Mouse (Mus musculus) frontal cortex, postnatal 25 days (tissue): Measurements from ENCODE around the gene Cntnap1.
"Not testable (repeated sequence)": the region's sequence is repeated elsewhere in the genome, so short reads cannot be mapped to it uniquely, and the experiment has no call there.

ENCODE experiments used
- DNase-seq, 2 experiments: peaks; one replicate each; pipeline ENCODE4 v3.0.0; 2022; ENCODE audit warnings: low spot score in 2 of 2

Cntnap1 gene

GRCm38 (mm10) chr11:101170354-101170810 is at the start of gene Cntnap1:
Gene Cntnap1, plus strand, starts transcription at chr11:101170523.
- no peak for DNase-seq

GRCm38 (mm10) chr11:101120545-101121188 is 49.7 kb upstream of the Cntnap1 start:
- no peak for DNase-seq

DNA sequence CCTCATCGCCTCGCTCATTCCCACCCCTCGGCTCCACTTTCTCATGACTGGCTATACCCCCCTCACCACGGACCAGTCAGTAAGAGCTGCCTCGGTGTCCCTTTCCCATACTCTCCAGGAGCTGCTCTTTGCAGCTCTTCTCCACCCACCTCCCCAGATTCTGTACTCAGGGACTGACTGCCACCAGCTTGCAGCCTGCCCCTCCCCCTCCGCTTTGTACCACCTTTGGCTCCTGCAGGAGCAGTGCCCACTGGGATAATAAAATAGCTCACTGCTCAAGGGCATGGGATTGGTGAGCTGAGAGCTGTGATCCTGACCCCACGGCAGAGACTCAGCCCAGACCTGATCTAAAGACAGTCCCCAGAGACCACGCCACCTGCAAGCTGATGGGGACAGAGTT is 45.8 kb upstream of the Cntnap1 start:
- DNase-seq: not testable (repeated sequence)

- DNase-seq: not testable (repeated sequence)
Observed at GRCm38 (mm10) chr11:101125008-101125407, 45.3 kb upstream of the Cntnap1 start.

DNA sequence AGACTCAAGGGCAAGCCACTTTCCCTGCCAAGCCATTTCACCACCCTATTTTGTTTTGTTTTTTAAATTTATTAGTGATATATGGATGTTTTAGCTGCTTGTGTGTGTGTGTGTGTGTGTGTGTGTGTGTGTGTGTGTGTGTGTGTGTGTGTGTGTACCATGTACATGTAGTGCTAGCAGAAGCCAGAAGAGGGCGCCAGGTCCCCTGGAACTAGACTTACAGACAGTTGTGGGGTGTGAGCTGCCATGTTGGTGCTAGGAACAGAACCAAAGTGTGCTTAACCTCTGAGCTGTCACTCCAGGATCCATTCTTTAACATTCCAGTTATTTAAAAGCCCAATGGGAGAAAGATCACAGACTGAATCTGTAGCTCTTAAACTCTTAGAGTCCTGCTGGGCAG is 43.2 kb upstream of the Cntnap1 start:
- DNase-seq: no peak

DNA sequence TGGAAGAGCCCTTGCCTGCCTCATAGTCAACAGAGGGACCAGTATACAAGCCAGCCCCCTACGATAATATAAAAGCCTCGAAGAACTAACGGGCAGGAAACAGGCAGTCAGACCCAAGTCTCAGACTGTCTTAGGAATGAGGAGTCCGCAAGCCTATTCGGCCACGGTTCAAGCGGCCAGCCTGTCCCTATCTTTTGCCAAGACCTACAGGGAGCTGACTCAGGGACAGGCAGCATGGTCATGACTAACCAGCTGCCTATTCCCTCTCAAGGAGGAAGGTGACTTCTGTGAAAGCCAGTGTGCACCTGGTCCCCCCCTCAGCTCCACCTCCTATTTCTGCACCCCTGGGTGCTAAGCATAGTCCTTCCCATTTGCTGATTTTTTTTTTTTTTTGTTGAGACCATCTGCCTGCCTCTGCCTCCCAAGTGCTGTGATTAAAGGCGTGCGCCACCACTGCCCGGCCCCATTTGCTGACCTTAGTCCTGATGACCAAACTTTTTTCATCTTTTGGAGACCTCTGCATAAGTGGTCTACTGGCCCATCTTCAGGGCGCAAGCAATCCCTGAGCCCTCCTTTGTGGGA is 41.2 kb upstream of the Cntnap1 start:
- no peak for DNase-seq

DNA sequence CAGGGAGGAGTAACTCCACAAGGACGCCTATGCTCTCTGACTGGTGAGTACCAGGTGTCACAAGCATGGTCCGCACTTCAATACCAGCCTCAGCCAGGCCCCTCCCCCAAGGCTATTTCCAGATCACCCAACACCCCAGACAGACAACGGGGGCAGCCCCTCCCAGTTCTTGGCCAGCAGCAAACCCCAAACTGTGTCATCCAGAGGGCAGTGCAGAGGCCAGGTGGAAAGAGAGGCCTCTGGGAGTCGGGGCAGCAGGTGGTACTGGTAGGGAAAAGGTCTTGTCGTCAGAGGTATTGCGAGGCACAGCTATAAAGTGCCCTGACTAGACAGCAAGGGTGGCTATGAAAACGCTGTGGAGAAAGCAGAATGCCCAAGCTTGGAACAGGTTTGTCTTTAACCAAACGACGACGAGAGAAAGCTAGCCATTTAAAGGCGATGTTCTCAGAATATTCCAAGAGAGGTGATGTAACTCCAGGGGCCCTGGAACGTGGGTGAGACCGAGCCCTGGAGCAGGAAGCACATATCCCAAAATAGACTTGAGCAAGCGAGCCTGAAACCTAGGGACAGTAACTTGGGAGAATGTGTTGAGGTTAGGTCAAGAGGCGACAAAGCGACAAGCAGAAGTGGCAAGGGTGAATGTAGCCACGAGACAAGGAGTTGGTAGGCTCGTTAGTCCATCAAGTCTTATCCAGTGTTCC is 40.1 kb upstream of the Cntnap1 start:
- DNase-seq: no peak

DNA sequence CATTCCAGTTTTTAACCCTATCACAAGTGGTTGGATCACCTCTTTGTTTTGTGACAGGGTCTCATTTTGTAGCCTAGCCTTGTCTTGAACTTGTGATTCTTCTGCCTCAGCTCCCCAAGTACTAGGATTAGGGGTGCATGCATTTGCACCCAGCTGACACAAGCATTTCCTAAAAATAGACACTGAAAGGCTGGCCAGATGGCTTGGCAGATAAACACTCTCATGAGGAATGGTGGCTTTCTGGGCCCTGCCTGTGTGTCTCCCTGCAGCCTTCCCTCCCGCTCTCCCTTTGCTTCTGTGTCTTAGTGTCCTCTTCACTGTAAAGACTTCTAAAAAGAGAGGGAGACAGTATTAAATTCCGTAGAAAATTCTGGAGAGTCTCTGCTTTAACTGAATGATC is 39.1 kb upstream of the Cntnap1 start:
- DNase-seq: no peak

- no peak for DNase-seq
Observed at GRCm38 (mm10) chr11:101131701-101132100, 38.6 kb upstream of the Cntnap1 start.

GRCm38 (mm10) chr11:101133037-101133436 is 37.3 kb upstream of the Cntnap1 start:
- DNase-seq: no peak

DNA sequence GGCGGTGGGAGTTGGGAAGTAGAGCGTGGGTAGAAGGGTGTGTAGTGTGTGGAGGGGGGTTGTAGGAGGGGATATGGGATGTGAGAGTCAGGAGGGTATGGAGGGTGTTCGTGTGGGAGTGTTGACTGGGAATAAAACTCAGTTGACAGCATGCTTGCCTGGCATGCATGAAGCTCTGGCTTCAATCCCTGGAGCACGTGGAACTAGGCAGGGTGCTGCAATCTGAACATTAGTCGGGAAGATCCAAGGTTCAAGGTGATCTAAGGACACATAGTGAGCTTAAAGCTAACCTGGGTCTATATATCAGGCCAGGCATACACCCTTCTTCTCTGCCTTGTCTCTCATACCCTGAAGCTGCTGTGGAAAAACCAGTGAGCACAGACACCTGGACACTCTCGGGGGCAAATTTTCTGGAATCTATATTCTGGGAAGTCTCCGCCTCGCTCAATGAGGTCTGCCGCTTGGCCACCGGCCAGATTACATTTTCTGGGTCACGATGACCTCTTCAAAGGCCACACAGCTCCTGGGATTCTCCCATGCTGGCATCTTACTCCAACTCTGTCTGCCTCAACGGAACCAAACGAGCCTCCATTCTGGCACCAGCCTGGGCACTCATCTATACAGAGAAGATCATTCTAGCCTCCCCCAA is 36.0 kb upstream of the Cntnap1 start:
- DNase-seq: no peak

DNA sequence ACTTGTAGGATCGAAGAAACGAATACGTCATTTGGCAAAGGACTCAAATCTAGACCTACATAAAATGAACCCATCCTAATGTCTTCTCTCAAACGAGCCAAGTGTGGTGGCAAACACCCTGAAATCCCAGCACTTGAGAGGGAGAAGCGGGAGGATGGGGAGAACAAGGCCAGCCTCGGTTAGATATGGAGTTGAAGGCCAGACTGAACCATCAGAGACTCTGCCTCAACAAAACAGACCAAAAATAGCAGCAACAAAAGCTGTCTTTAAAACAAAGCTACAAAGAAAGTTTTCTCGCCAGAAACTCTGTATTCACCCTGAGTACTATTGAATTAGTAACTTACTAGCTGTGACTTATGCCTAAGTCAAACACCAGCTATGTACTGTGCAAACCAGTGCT is 33.3 kb upstream of the Cntnap1 start:
- DNase-seq: no peak

- DNase-seq: no peak
Observed at GRCm38 (mm10) chr11:101138536-101139181, 31.7 kb upstream of the Cntnap1 start.

GRCm38 (mm10) chr11:101140164-101140819 is 30.0 kb upstream of the Cntnap1 start:
- DNase-seq: no peak

DNA sequence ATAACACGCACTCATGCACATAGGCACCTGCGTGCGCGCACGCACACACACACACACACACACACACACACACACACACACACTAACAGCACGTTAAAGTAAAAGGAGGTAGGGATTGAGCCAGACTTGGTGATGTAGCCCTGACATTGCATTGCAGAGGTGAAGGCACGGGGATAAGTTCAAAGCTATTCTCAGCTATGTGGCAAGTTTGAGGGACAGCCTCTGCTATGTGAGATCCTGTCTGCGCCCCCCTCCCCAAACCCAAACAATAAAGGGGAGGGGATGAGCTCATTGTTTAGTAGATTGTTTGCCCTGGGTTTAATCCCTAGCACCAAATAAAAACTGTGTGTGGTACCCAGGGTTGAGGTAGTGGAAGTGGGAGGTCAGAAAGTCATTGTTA is 29.2 kb upstream of the Cntnap1 start:
- no peak for DNase-seq

DNA sequence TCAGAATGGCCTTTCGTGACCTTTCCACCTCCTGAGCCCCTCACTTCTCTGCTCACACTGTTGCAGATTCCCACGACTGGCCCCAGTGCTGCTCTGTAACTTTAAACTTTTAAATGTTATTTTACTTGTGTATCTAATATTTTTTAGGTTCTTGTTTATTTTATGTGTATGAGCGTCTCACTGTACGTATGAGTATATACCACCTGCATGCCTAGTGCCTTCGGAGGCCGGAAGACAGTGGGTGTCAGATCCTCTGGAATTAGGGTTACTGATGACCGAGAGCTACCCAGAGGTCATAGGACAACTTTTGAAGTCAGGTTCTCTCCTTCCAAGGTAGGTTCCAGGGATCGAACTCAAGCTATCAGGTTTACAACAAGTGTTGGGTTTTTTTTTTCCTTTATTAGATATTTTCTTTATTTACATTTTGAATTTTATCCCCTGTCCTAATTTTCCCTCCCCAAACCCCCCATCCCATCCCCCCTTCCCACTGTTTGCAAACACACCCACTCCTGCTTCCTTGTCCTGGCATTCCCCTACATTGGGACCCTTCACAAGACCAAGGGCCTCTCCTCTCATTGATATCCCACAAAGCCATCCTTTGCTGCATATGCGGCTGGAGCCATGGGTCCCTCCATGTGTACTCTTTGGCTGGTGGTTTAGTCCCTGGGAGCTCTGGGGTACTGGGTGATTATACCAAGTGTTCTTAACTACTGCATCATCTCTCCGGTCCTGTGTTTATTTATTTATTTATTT is 27.9 kb upstream of the Cntnap1 start:
- no peak for DNase-seq

- no peak for DNase-seq
Observed at GRCm38 (mm10) chr11:101143338-101144225, 26.7 kb upstream of the Cntnap1 start.

GRCm38 (mm10) chr11:101146377-101146776 is 23.9 kb upstream of the Cntnap1 start:
- DNase-seq: peak in 1 of 2 experiments; percentile 41

DNA sequence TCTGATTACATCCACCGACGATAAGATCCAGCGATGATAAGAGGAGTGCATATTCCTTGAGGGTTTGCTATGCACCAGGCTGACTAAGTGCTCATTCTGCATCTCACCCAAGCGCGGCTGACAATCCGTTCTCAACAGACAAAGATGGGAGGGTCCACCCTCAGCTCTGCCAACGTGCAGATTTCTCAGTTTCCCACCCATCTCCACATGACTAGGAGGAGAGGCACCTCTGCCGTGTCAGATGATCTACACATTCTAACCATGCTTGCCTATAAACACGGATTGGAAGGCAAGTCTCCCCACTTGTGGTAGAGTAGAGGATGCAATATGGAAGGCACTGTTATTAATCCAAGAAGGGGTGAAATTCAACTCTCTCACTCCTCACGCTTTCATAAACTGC is 21.6 kb upstream of the Cntnap1 start:
- no peak for DNase-seq
